Mouse (Mus musculus): Measurements from ENCODE around the gene Kif16b. TPM values are rescaled to one million over a fixed set of nuclear protein-coding genes. Genes with fewer than 3 reads are reported as not detected.

Gene Kif16b
- total and polyA plus RNA-seq, 2 experiments from 2014 or later = 2.7 to 11.5 TPM

- no peaks in the 10 kb centered on the region for H3K27me3 ChIP-seq (ENCODE audit: insufficient read depth, low read length)
- ATAC-seq (ENCODE audit: low FRiP score) (no peak), DNase-seq (ENCODE audit: low spot score) (no peak)
- no peaks in the 10 kb centered on the region for H3K9me3 ChIP-seq (ENCODE audit: low read length)
- TF ChIP-seq CTCF (IDR thresholded peaks at IDR 0.05) = no peak
- H3K4me2 ChIP-seq (ENCODE audit: low read depth, low read length, poor library complexity, severe bottlenecking) = no peak overlapping the region
- no peaks in the 10 kb centered on the region for H3K36me3 ChIP-seq (ENCODE audit: insufficient read depth, low read length)
- H3K4me1 ChIP-seq (ENCODE audit: insufficient read depth, low read length) = no peaks in the 10 kb centered on the region
- no peak overlapping the region for H3K27ac ChIP-seq (ENCODE audit: low read depth, low read length)
- H3K9ac ChIP-seq (replicated peaks; ENCODE audit: low read length, poor library complexity, severe bottlenecking) = no peak overlapping the region
- 89% methylated on average over 2 of the region's 2 CpGs for WGBS
- H3K4me3 ChIP-seq (ENCODE audit: low read depth, low read length) = no peak overlapping the region
Measured at GRCm38 (mm10) chr2:142764276-142764675, 137.1 kb downstream of the Kif16b start.

GRCm38 (mm10) chr2:142760843-142761242 is 140.5 kb downstream of the Kif16b start:
- H3K9me3 ChIP-seq (ENCODE audit: low read length) = no peaks in the 10 kb centered on the region

GRCm38 (mm10) chr2:142759192-142759591 is 142.1 kb downstream of the Kif16b start:
- H3K36me3 ChIP-seq (ENCODE audit: insufficient read depth, low read length) = no peaks in the 10 kb centered on the region
- no peak overlapping the region for H3K4me3 ChIP-seq (ENCODE audit: low read depth, low read length)
- no peak for TF ChIP-seq CTCF (IDR thresholded peaks at IDR 0.05)
- no peak overlapping the region for H3K4me2 ChIP-seq (ENCODE audit: low read depth, low read length, poor library complexity, severe bottlenecking)
- WGBS = 94% methylated on average over 4 of the region's 4 CpGs
- no peaks in the 10 kb centered on the region for H3K9me3 ChIP-seq (ENCODE audit: low read length)
- H3K9ac ChIP-seq (replicated peaks; ENCODE audit: low read length, poor library complexity, severe bottlenecking) = no peak overlapping the region
- no peaks in the 10 kb centered on the region for H3K4me1 ChIP-seq (ENCODE audit: insufficient read depth, low read length)
- H3K27me3 ChIP-seq (ENCODE audit: insufficient read depth, low read length) = no peaks in the 10 kb centered on the region
- H3K27ac ChIP-seq (ENCODE audit: low read depth, low read length) = no peak overlapping the region
- no peak for DNase-seq (ENCODE audit: low spot score)
- no peak for ATAC-seq (ENCODE audit: low FRiP score)

More at GRCm38 (mm10) chr2:142760843-142761242, 140.5 kb downstream of the Kif16b start:
- Histone ChIP-seq H3K4me3 (ENCODE audit: low read depth, low read length) (no peak overlapping the region), H3K27me3 (ENCODE audit: insufficient read depth, low read length) (no peaks in the 10 kb centered on the region), H3K4me2 (ENCODE audit: low read depth, low read length, poor library complexity, severe bottlenecking) (no peak overlapping the region), H3K27ac (ENCODE audit: low read depth, low read length) (no peak overlapping the region), H3K9ac (replicated peaks; ENCODE audit: low read length, poor library complexity, severe bottlenecking) (no peak overlapping the region), H3K36me3 (ENCODE audit: insufficient read depth, low read length) (no peaks in the 10 kb centered on the region), H3K4me1 (ENCODE audit: insufficient read depth, low read length) (no peaks in the 10 kb centered on the region)
- no peak for TF ChIP-seq CTCF (IDR thresholded peaks at IDR 0.05)
- DNase-seq (ENCODE audit: low spot score) = no peak
- ATAC-seq (ENCODE audit: low FRiP score) = no peak
- 76% methylated on average over 4 of the region's 4 CpGs for WGBS

GRCm38 (mm10) chr2:142758091-142758765 is 143.1 kb downstream of the Kif16b start:
- Histone ChIP-seq H3K4me3 (ENCODE audit: low read depth, low read length) (no peak overlapping the region), H3K9ac (replicated peaks; ENCODE audit: low read length, poor library complexity, severe bottlenecking) (no peak overlapping the region), H3K27ac (ENCODE audit: low read depth, low read length) (no peak overlapping the region), H3K27me3 (ENCODE audit: insufficient read depth, low read length) (no peaks in the 10 kb centered on the region), H3K4me2 (ENCODE audit: low read depth, low read length, poor library complexity, severe bottlenecking) (no peak overlapping the region), H3K4me1 (ENCODE audit: insufficient read depth, low read length) (no peaks in the 10 kb centered on the region), H3K36me3 (ENCODE audit: insufficient read depth, low read length) (no peaks in the 10 kb centered on the region), H3K9me3 (ENCODE audit: low read length) (no peaks in the 10 kb centered on the region)
- ATAC-seq (ENCODE audit: low FRiP score) = no peak
- WGBS = 87% methylated on average over 3 of the region's 3 CpGs
- DNase-seq (ENCODE audit: low spot score) = no peak
- no peak for TF ChIP-seq CTCF (IDR thresholded peaks at IDR 0.05)

GRCm38 (mm10) chr2:142739338-142739737 is 162.0 kb downstream of the Kif16b start:
- ATAC-seq (ENCODE audit: low FRiP score) (no peak), DNase-seq (ENCODE audit: low spot score) (no peak)
- no peak for TF ChIP-seq CTCF (IDR thresholded peaks at IDR 0.05)
- Histone ChIP-seq H3K9me3 (ENCODE audit: low read length) (no peaks in the 10 kb centered on the region), H3K9ac (replicated peaks; ENCODE audit: low read length, poor library complexity, severe bottlenecking) (no peak overlapping the region), H3K4me1 (ENCODE audit: insufficient read depth, low read length) (no peaks in the 10 kb centered on the region), H3K4me2 (ENCODE audit: low read depth, low read length, poor library complexity, severe bottlenecking) (no peak overlapping the region), H3K4me3 (ENCODE audit: low read depth, low read length) (no peak overlapping the region), H3K27me3 (ENCODE audit: insufficient read depth, low read length) (no peaks in the 10 kb centered on the region), H3K27ac (ENCODE audit: low read depth, low read length) (no peak overlapping the region), H3K36me3 (ENCODE audit: insufficient read depth, low read length) (no peaks in the 10 kb centered on the region)
- 83% methylated on average over 2 of the region's 2 CpGs for WGBS

- ATAC-seq (ENCODE audit: low FRiP score) (no peak), DNase-seq (ENCODE audit: low spot score) (no peak)
- H3K9ac ChIP-seq (replicated peaks; ENCODE audit: low read length, poor library complexity, severe bottlenecking) = no peak overlapping the region
- H3K4me1 ChIP-seq (ENCODE audit: insufficient read depth, low read length) = no peaks in the 10 kb centered on the region
- no peak for TF ChIP-seq CTCF (IDR thresholded peaks at IDR 0.05)
- no peaks in the 10 kb centered on the region for H3K9me3 ChIP-seq (ENCODE audit: low read length)
- H3K4me2 ChIP-seq (ENCODE audit: low read depth, low read length, poor library complexity, severe bottlenecking) = no peak overlapping the region
- WGBS = 76% methylated on average over 2 of the region's 2 CpGs
- H3K27me3 ChIP-seq (ENCODE audit: insufficient read depth, low read length) = no peaks in the 10 kb centered on the region
- H3K4me3 ChIP-seq (ENCODE audit: low read depth, low read length) = no peak overlapping the region
- no peak overlapping the region for H3K27ac ChIP-seq (ENCODE audit: low read depth, low read length)
- H3K36me3 ChIP-seq (ENCODE audit: insufficient read depth, low read length) = no peaks in the 10 kb centered on the region
Measured at GRCm38 (mm10) chr2:142738488-142738887, 162.8 kb downstream of the Kif16b start.

Measured in midbrain, postnatal 0 days (tissue).